Mouse (Mus musculus) midbrain, embryonic 16.5 days (tissue): Measurements from ENCODE around the gene Mrpl9. TPM values are rescaled to one million over a fixed set of nuclear protein-coding genes. Genes with fewer than 3 reads are reported as not detected.

ENCODE experiments used
- ATAC-seq: fragments of 200-750 bp; cut with Nextera tagmentation; 2 replicates; pipeline ENCODE4 v1.8.0; 2017; ENCODE audit warnings: moderate TSS enrichment
- H3K27ac ChIP-seq: fragments of 300-500 bp; sonication (generic); 2 replicates; pipeline ENCODE4 v1.5.1; 2014; ENCODE audit warnings: mild to moderate bottlenecking, low read length, mixed read lengths
- H3K27me3 ChIP-seq: fragments of 300-500 bp; sonication (generic); 2 replicates; pipeline ENCODE4 v1.6.1; 2014; ENCODE audit warnings: low read depth, low read length, mixed read lengths; ENCODE audit not compliant: control insufficient read depth, insufficient read depth
- H3K36me3 ChIP-seq: fragments of 300-500 bp; sonication (generic); 2 replicates; pipeline ENCODE4 v1.6.1; 2014; ENCODE audit warnings: mild to moderate bottlenecking, low read length, moderate library complexity, mixed read lengths; ENCODE audit not compliant: control insufficient read depth, insufficient read depth
- H3K4me1 ChIP-seq: fragments of 300-500 bp; sonication (generic); 2 replicates; pipeline ENCODE4 v1.6.1; 2014; ENCODE audit warnings: mild to moderate bottlenecking, low read length, mixed read lengths; ENCODE audit not compliant: control insufficient read depth, insufficient read depth
- H3K4me2 ChIP-seq: fragments of 300-500 bp; sonication (generic); 2 replicates; pipeline ENCODE4 v1.6.1; 2014; ENCODE audit warnings: mild to moderate bottlenecking, low read length, mixed read lengths
- H3K4me3 ChIP-seq: fragments of 300-500 bp; sonication (generic); 2 replicates; pipeline ENCODE4 v1.5.1; 2014; ENCODE audit warnings: low read depth, mild to moderate bottlenecking, low read length, moderate library complexity, mixed read lengths
- H3K9ac ChIP-seq: fragments of 300-500 bp; sonication (generic); 2 replicates; pipeline ENCODE4 v1.6.1; 2014; ENCODE audit warnings: low read depth, low read length, mixed read lengths
- H3K9me3 ChIP-seq: fragments of 300-500 bp; sonication (generic); replicated peaks from 2 replicates; pipeline ENCODE4 v1.6.1; 2014; ENCODE audit warnings: mild to moderate bottlenecking, low read length, mixed read lengths; ENCODE audit not compliant: control insufficient read depth, poor library complexity, severe bottlenecking
- WGBS: fragments of 180-500 bp; shearing (Covaris S2); extraction: QIAGEN DNeasy Blood & Tissue Kit; methylation state at CpG from one replicate; pipeline ENCODE4 v1.1.7; 2014; 5-methylcytosine and 5-hydroxymethylcytosine counted together
- polyA plus RNA-seq: library from polyadenylated mRNA; unstranded; fragments of >200 nt; fragmentation: Nextera tagmentation; extraction: Ambion mirVana; gene quantifications from 2 replicates; pipeline ENCODE4 v1.2.1, GENCODE M21; 2015

Mrpl9 gene
- polyA plus RNA-seq, 1 experiment from 2014 or later, result 55.1 TPM

- H3K9me3 ChIP-seq, result no peaks in the 10 kb centered on the region
- peak overlapping the region; percentile 44 for H3K27ac ChIP-seq
- no peaks in the 10 kb centered on the region for H3K36me3 ChIP-seq
- H3K4me3 ChIP-seq, result no peak overlapping the region
- peaks cover 21% of the 10 kb centered on the region; the same call in 1 of the 2 replicates for H3K4me1 ChIP-seq
- H3K27me3 ChIP-seq, result no peaks in the 10 kb centered on the region
- no peak for ATAC-seq
- no peak overlapping the region for H3K4me2 ChIP-seq
- H3K9ac ChIP-seq, result no peak overlapping the region
- whole genome bisulfite sequencing, result 63% methylated on average over 5 of the region's 5 CpGs
These were observed 30.6 kb downstream of the Mrpl9 start for GRCm38 (mm10) chr3:94473567-94474232.

GRCm38 (mm10) chr3:94476301-94477035 lies 33.4 kb downstream of the Mrpl9 start:
- 0 out of 2 replicates have a peak overlapping the region, but pooled peaks have one; percentile 73 for H3K4me2 ChIP-seq

GRCm38 (mm10) chr3:94477444-94477843 lies 34.3 kb downstream of the Mrpl9 start:
- no peaks in the 10 kb centered on the region for H3K36me3 ChIP-seq
- peak; percentile 21 for ATAC-seq
- peak overlapping the region; percentile 57 for H3K4me3 ChIP-seq
- 11% methylated on average over 4 of the region's 4 CpGs for WGBS
- H3K4me2 ChIP-seq, result peak overlapping the region; percentile 73
- H3K27me3 ChIP-seq, result no peaks in the 10 kb centered on the region
- H3K9ac ChIP-seq, result peak overlapping the region; percentile 63
- peak overlapping the region; percentile 91 for H3K27ac ChIP-seq
- H3K4me1 ChIP-seq, result peaks cover 41% of the 10 kb centered on the region
- H3K9me3 ChIP-seq, result no peaks in the 10 kb centered on the region

More at GRCm38 (mm10) chr3:94476301-94477035, 33.4 kb downstream of the Mrpl9 start:
- no peak overlapping the region for H3K9ac ChIP-seq
- ATAC-seq, result no peak
- WGBS, result 46% methylated on average over 8 of the region's 8 CpGs
- no peaks in the 10 kb centered on the region for H3K9me3 ChIP-seq
- peak overlapping the region; percentile 91 for H3K27ac ChIP-seq
- no peaks in the 10 kb centered on the region for H3K27me3 ChIP-seq
- H3K36me3 ChIP-seq, result no peaks in the 10 kb centered on the region
- H3K4me1 ChIP-seq, result peaks cover 38% of the 10 kb centered on the region
- H3K4me3 ChIP-seq, result no peak overlapping the region

- H3K4me2 ChIP-seq, result peak within 1 kb of the TSS; percentile 73
- no peaks in the 10 kb centered on the region for H3K36me3 ChIP-seq
- no peaks in the 10 kb centered on the region for H3K27me3 ChIP-seq
- peak; percentile 94 for ATAC-seq
- no peaks in the 10 kb centered on the region for H3K9me3 ChIP-seq
- H3K4me3 ChIP-seq, result peak within 1 kb of the TSS; percentile 57
- peaks cover 41% of the 10 kb centered on the region for H3K4me1 ChIP-seq
- under 1% methylated on average over 12 of the region's 14 CpGs for WGBS
- peak within 1 kb of the TSS; percentile 91 for H3K27ac ChIP-seq
- peak within 1 kb of the TSS; percentile 84 for H3K9ac ChIP-seq
These were observed 34.9 kb downstream of the Mrpl9 start, which contains the start of gene Celf3 for GRCm38 (mm10) chr3:94477981-94478422. Gene Celf3, plus strand, starts transcription at chr3:94478295.

- 2% methylated on average over 9 of the region's 9 CpGs for WGBS
- H3K4me1 ChIP-seq, result peaks cover 45% of the 10 kb centered on the region
- ATAC-seq, result peak; percentile 43
- peak overlapping the region; percentile 73 for H3K4me2 ChIP-seq
- H3K9me3 ChIP-seq, result no peaks in the 10 kb centered on the region
- H3K9ac ChIP-seq, result peak overlapping the region; percentile 84
- H3K4me3 ChIP-seq, result peak overlapping the region; percentile 57
- H3K36me3 ChIP-seq, result no peaks in the 10 kb centered on the region
- no peaks in the 10 kb centered on the region for H3K27me3 ChIP-seq
- H3K27ac ChIP-seq, result peak overlapping the region; percentile 91
These were observed 35.6 kb downstream of the Mrpl9 start for GRCm38 (mm10) chr3:94478591-94479169.

GRCm38 (mm10) chr3:94479564-94479963 lies 36.4 kb downstream of the Mrpl9 start:
- ATAC-seq, result no peak
- peak overlapping the region; percentile 73 for H3K4me2 ChIP-seq
- WGBS, result 12% methylated on average over 11 of the region's 11 CpGs
- H3K4me3 ChIP-seq, result peak overlapping the region; percentile 57
- no peaks in the 10 kb centered on the region for H3K27me3 ChIP-seq
- no peaks in the 10 kb centered on the region for H3K9me3 ChIP-seq
- peak overlapping the region; percentile 84 for H3K9ac ChIP-seq
- peaks cover 53% of the 10 kb centered on the region for H3K4me1 ChIP-seq
- H3K27ac ChIP-seq, result no peak overlapping the region
- no peaks in the 10 kb centered on the region for H3K36me3 ChIP-seq

- WGBS, result 12% methylated on average over 16 of the region's 16 CpGs
- Histone ChIP-seq H3K27ac (peak within 1 kb of the TSS; percentile 91; the same call in 1 of the 2 replicates), H3K36me3 (no peaks in the 10 kb centered on the region)
These were observed 37.3 kb downstream of the Mrpl9 start, which contains the start of gene Riiad1 for GRCm38 (mm10) chr3:94480291-94480884. Gene Riiad1, minus strand, starts transcription at chr3:94480341.

GRCm38 (mm10) chr3:94481429-94481828 lies 38.3 kb downstream of the Mrpl9 start:
- H3K9me3 ChIP-seq, result no peaks in the 10 kb centered on the region
- peaks cover 70% of the 10 kb centered on the region for H3K4me1 ChIP-seq
- peaks cover 2% of the 10 kb centered on the region; the same call in 1 of the 2 replicates for H3K36me3 ChIP-seq
- no peaks in the 10 kb centered on the region for H3K27me3 ChIP-seq
- 63% methylated on average over 4 of the region's 4 CpGs for WGBS
- H3K4me2 ChIP-seq, result no peak overlapping the region; the same call in 1 of the 2 replicates
- H3K9ac ChIP-seq, result no peak overlapping the region
- no peak overlapping the region for H3K4me3 ChIP-seq
- 0 out of 2 replicates have a peak overlapping the region, but pooled peaks have one; percentile 4 for H3K27ac ChIP-seq
- ATAC-seq, result no peak

More at GRCm38 (mm10) chr3:94480291-94480884, 37.3 kb downstream of the Mrpl9 start, which contains the start of gene Riiad1:
- H3K27me3 ChIP-seq, result no peaks in the 10 kb centered on the region
- H3K9ac ChIP-seq, result peak within 1 kb of the TSS; percentile 84
- no peaks in the 10 kb centered on the region for H3K9me3 ChIP-seq
- no peak for ATAC-seq
- peak within 1 kb of the TSS; percentile 73 for H3K4me2 ChIP-seq
- peaks cover 61% of the 10 kb centered on the region for H3K4me1 ChIP-seq
- peak within 1 kb of the TSS; percentile 57 for H3K4me3 ChIP-seq
